Mouse (Mus musculus) adrenal gland, postnatal 0 days (tissue): ENCODE data around the gene Trpc3. TPM values are rescaled to one million over a fixed set of nuclear protein-coding genes. Genes with fewer than 3 reads are reported as not detected.

Source experiments
- polyA plus RNA-seq: library from polyadenylated mRNA; unstranded; fragments of >200 nt; fragmentation: Nextera tagmentation; extraction: Ambion mirVana; gene quantifications from 2 replicates; pipeline ENCODE4 v1.2.1, GENCODE M21; 2015

The Trpc3 gene
- 2.0 and 2.4 TPM in 2 replicates for polyA plus RNA-seq

DNA sequence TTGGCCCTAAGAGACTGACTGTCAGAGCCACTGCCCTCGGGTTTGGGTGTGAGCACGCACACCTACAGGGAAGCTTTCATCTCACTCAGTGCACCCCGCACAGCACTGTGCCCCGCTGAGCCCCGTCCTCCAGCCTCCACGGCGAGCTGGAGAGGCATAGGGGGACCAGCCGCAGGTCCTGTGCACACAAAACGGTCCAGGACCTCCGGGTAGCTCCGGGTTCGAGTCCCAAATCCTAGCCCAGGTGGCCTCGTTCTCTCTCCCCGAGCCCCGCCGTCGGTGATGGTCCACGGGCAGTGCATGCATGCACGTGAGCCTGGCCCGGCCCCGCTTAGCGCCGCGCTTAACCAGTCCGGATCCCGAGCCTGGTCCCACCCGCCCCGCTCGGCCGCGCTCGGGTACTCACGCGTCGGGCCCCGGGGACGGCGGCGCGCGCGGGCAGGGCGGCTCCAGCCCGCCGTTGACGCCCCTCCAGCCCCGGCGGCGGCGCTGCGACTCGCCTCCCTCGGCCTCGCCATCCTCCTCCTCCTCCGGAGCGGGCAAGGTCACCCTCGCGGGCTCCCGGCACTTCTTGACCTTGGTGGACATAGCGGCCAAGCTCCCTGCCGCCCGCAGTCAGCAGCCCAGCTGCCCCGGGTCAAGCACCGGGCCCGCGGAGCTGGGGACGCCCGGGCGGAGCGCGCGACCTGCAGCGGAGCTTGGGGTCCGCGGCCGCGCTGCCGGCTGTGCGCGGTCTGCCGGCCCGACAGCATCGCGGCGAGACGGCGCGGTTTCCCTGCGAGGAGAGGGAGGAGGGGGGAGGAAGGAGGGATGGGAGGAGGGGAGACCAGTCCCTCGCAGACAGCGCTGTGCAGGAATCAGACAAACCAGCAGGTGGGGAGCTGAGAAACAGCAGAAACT lies at the start of gene Trpc3:
Gene Trpc3 (minus strand): TSS at position 776 of the 900 bp plus-strand sequence.

DNA sequence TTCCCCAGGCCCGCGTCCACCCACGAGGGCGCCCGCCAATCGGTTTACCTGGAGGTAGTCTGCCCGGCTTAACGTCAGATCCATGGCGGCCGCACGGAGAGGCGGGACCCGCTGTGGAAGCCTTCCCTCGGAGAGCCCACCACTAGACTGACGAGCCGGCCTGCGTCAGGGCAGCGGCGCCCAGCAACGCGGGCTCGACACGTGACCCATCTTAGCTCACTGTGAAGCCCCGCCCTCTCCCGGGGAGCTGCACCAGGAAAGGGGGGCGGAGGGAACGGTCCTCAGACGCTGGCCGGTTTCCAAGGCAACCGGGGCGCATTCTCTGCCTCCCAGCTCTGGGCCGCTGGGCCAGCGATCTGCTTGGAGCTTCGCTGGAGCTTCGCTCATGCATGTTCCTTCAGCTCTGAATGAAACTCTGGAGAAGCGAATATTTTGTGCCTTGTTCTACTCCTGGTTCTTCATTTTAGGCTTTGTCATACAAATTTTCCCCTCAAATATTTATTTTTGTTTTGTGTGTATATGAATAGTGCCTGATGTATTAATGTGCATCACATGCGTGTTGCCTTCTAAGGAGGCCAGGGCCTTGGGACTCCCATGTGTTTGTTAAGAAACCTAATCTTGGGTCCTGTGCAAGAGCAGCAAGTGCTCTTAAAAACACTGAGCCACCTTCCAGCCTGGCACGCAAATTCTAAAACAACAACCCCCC lies 76.6 kb downstream of the Trpc3 start, which contains the start of gene Bbs7:
Gene Bbs7 (minus strand): TSS at position 276 of the 706 bp plus-strand sequence.

DNA sequence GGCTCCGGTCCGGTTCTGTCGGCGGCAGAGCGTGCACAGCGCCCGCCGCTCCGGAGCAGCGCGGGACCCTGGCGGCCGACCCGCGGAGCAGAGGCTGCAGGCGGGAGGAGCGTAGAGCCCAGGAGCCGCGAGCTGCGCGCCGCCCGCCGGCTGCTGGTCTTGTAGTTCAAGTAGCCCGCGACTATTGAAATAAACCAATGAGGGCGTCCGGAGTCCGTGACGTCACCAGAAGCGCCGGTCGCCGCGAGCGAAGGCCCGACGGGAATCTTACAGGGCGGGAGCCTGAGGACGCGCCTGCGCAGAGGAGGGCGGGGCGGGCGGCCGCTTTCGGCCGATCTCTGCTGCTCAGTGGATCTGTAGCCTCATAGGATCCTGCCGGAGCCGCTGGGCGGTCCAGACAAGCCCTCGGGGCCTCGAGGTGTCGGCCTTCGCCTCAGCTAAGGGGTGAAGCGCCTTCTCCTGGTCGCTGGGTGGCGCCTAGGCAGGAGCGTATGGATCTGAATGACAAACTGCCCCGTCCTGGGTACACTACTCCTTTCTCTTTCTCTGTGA lies 118.1 kb downstream of the Trpc3 start, which contains the start of gene Ccna2:
Gene Ccna2 (minus strand): TSS at position 324 of the 552 bp plus-strand sequence.

Other genes starting within 250 kb of the Trpc3 start
- gene Anxa5, start 214.3 kb downstream of the Trpc3 start, polyA plus RNA-seq, result 306 and 523 TPM in 2 replicates
- 9.5 and 10.1 TPM in 2 replicates for gene 1810062G17Rik, start 214.2 kb downstream of the Trpc3 start, polyA plus RNA-seq
- 0.57 and 2.5 TPM in 2 replicates for gene Gm11549, start 168.4 kb downstream of the Trpc3 start, polyA plus RNA-seq
- 59.5 and 67.5 TPM in 2 replicates for gene Exosc9, start 137.6 kb downstream of the Trpc3 start, polyA plus RNA-seq
- 37.2 and 46.4 TPM in 2 replicates for gene Ccna2, start 118.0 kb downstream of the Trpc3 start, polyA plus RNA-seq
- 5.9 and 9.9 TPM in 2 replicates for gene Bbs7, start 76.7 kb downstream of the Trpc3 start, polyA plus RNA-seq
- 25.9 and 28.3 TPM in 2 replicates for gene 4932438A13Rik, start 172.9 kb upstream of the Trpc3 start, polyA plus RNA-seq